Mouse (Mus musculus): ENCODE data around the gene Ifi47.

DNA sequence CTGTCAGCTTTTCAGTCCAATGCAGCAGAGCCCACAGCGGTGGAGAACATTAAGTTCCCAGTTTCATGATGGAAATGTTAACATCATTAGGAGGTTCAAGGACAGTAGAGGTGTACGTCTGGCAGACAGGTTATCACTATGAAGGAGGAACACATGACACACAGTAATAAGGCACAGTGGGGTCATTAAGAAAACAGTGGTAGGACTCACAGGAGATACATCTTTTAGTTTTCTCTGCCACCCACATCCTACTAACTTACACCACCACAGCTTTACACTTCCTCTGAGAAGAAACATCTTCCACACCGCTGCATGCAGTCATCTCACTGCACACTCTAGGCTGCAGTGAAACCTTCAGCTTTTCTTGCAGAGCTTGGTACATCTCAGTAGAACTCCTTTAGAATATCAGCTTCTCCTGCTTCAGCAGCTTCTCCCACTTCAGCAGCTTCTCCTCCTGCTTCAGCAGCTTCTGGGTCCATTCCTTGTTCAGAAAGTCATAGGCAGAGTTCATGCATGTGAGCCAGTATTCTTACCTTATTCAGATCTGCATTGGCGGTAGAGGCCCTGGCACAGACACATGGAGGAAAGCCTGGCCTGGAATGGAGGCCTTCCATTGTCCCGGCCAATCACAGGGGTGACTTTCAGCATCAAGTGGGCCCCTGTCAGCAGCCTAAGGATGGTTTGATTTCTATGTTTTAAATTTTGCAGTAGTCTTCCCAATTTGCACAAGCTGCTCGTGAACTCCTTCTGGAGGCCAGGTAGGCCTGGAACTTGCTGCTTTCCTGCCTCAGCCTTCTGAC lies 17.7 kb downstream of the Ifi47 start:
- no peak for TF ChIP-seq EP300 (IDR thresholded peaks at IDR 0.05; ENCODE audit: low read length)
- TF ChIP-seq JUN (IDR thresholded peaks at IDR 0.05; ENCODE audit: insufficient read depth, low read depth, low read length) = no peak
- TF ChIP-seq CTCF (conservative IDR thresholded peaks at IDR 0.05 in 1 of 2, IDR thresholded peaks at IDR 0.05 in 1 of 2; ENCODE audit: low read depth in 2 of 2, low read length in 2 of 2) = no peak
- no peak for TF ChIP-seq POLR2A (IDR thresholded peaks at IDR 0.05; ENCODE audit: low read depth, low read length)
- no peak for TF ChIP-seq HCFC1 (IDR thresholded peaks at IDR 0.05; ENCODE audit: low read depth, low read length)
- no peak for TF ChIP-seq MYC (IDR thresholded peaks at IDR 0.05; ENCODE audit: low read depth, low read length)

All from CH12.LX (cell line).